Mouse (Mus musculus) G1E (cell line): ENCODE results near the gene Slc23a2. TPM values are rescaled to one million over a fixed set of nuclear protein-coding genes. Genes with fewer than 3 reads are reported as not detected.

Experiments
- ATAC-seq: 2 replicates; pipeline ENCODE4 v1.8.0; 2016; ENCODE audit warnings: mild to moderate bottlenecking; ENCODE audit not compliant: insufficient number of reproducible peaks, poor library complexity, low FRiP score, severe bottlenecking; ENCODE audit errors: extremely low read depth
- DNase-seq: peaks from one replicate; pipeline ENCODE4 v3.0.0; 2012; ENCODE audit warnings: low spot score
- H3K27me3 ChIP-seq: 2 replicates; pipeline ENCODE4 v1.6.1; 2012; ENCODE audit warnings: mild to moderate bottlenecking, low read length, inconsistent platforms; ENCODE audit not compliant: insufficient read depth
- H3K36me3 ChIP-seq: replicated peaks from 2 replicates; pipeline ENCODE3; 2012; ENCODE audit warnings: mild to moderate bottlenecking, inconsistent platforms
- H3K4me1 ChIP-seq: 2 replicates; pipeline ENCODE4 v1.6.1; 2012; ENCODE audit warnings: low read depth, low read length, inconsistent platforms, mixed read lengths; ENCODE audit not compliant: insufficient read depth
- H3K4me3 ChIP-seq: 2 replicates; pipeline ENCODE4 v1.5.1; 2012; ENCODE audit warnings: low read depth, mild to moderate bottlenecking, inconsistent platforms, low read length, moderate library complexity, mixed read lengths
- H3K9me3 ChIP-seq: replicated peaks from 2 replicates; pipeline ENCODE4 v1.6.1; 2012; ENCODE audit warnings: inconsistent platforms
- CTCF ChIP-seq: IDR thresholded peaks from 2 replicates; pipeline ENCODE4 v1.5.1; 2012; ENCODE audit warnings: low read depth, low read length, inconsistent platforms, mixed read lengths
- GATA1 ChIP-seq: IDR thresholded peaks from 2 replicates; pipeline ENCODE4 v1.6.1; 2012; ENCODE audit warnings: borderline replicate concordance, low read length, inconsistent platforms, mixed read lengths
- GATA2 ChIP-seq: IDR thresholded peaks from 2 replicates; pipeline ENCODE4 v1.6.1; 2012; ENCODE audit warnings: low read depth, low read length, inconsistent platforms, borderline replicate concordance
- POLR2AphosphoS5 ChIP-seq: IDR thresholded peaks from 2 replicates; pipeline ENCODE4 v1.6.1; 2012; ENCODE audit warnings: low read depth, low read length, inconsistent platforms; ENCODE audit not compliant: insufficient replicate concordance
- TAL1 ChIP-seq: conservative IDR thresholded peaks from 2 replicates; pipeline ENCODE4 v1.6.1; 2012; ENCODE audit warnings: low read depth, low read length, inconsistent platforms, mixed read lengths
- polyA plus RNA-seq: library from polyadenylated mRNA; stranded (reverse); fragments of >175 nt; gene quantifications from 2 replicates; pipeline ENCODE4 v1.2.3, GENCODE M21; 2012
- total RNA-seq, 2 experiments: library from RNA; stranded (forward) in 1 of 2; stranded (reverse) in 1 of 2; fragments of 200-1000 nt in 1 of 2; fragments of >200 nt in 1 of 2; fragmentation: Nextera tagmentation in 1 of 2; gene quantifications; 2 replicates each; pipeline ENCODE4 v1.2.3; 2014 to 2017

Slc23a2 gene
- total and polyA plus RNA-seq, 3 experiments, result 2.6 to 13.4 (median 12.5) TPM

- no peak for DNase-seq
- no peaks in the 10 kb centered on the region for H3K36me3 ChIP-seq
- ATAC-seq, result no peak
- H3K4me1 ChIP-seq, result no peaks in the 10 kb centered on the region
- no peaks in the 10 kb centered on the region for H3K9me3 ChIP-seq
- TF ChIP-seq TAL1, result no peak
- TF ChIP-seq CTCF, result no peak
- no peak for TF ChIP-seq POLR2AphosphoS5
- no peak for TF ChIP-seq GATA2
- TF ChIP-seq GATA1, result no peak
- no peak overlapping the region for H3K4me3 ChIP-seq
- H3K27me3 ChIP-seq, result peaks cover 19% of the 10 kb centered on the region
Observed at GRCm38 (mm10) chr2:132022621-132023020, 122.3 kb downstream of the Slc23a2 start.

GRCm38 (mm10) chr2:132021616-132022015, 123.3 kb downstream of the Slc23a2 start:
- Histone ChIP-seq H3K9me3 (no peaks in the 10 kb centered on the region), H3K36me3 (no peaks in the 10 kb centered on the region), H3K27me3 (peaks cover 20% of the 10 kb centered on the region), H3K4me3 (no peak overlapping the region), H3K4me1 (no peaks in the 10 kb centered on the region)
- ATAC-seq (no peak), DNase-seq (no peak)
- TF ChIP-seq GATA1 (no peak), POLR2AphosphoS5 (no peak)

GRCm38 (mm10) chr2:132020991-132021541, 123.8 kb downstream of the Slc23a2 start:
- DNase-seq (no peak), ATAC-seq (no peak)
- H3K9me3 ChIP-seq, result no peaks in the 10 kb centered on the region
- no peaks in the 10 kb centered on the region for H3K4me1 ChIP-seq
- no peak for TF ChIP-seq GATA2
- TF ChIP-seq CTCF, result no peak
- TF ChIP-seq POLR2AphosphoS5, result no peak
- TF ChIP-seq TAL1, result no peak
- TF ChIP-seq GATA1, result no peak
- no peaks in the 10 kb centered on the region for H3K36me3 ChIP-seq
- H3K27me3 ChIP-seq, result peaks cover 20% of the 10 kb centered on the region
- no peak overlapping the region for H3K4me3 ChIP-seq

- DNase-seq (no peak), ATAC-seq (no peak)
- Histone ChIP-seq H3K4me3 (no peak overlapping the region), H3K4me1 (no peaks in the 10 kb centered on the region), H3K36me3 (no peaks in the 10 kb centered on the region), H3K27me3 (peaks cover 17% of the 10 kb centered on the region), H3K9me3 (no peaks in the 10 kb centered on the region)
- TF ChIP-seq GATA2 (no peak), TAL1 (no peak), GATA1 (no peak), POLR2AphosphoS5 (no peak), CTCF (no peak)
Observed at GRCm38 (mm10) chr2:132020420-132020819, 124.5 kb downstream of the Slc23a2 start.

- no peaks in the 10 kb centered on the region for H3K9me3 ChIP-seq
- TF ChIP-seq GATA1 (no peak), GATA2 (no peak), CTCF (no peak), TAL1 (no peak), POLR2AphosphoS5 (no peak)
- no peak overlapping the region for H3K4me3 ChIP-seq
- H3K27me3 ChIP-seq, result peaks cover 21% of the 10 kb centered on the region
- DNase-seq (no peak), ATAC-seq (no peak)
- H3K36me3 ChIP-seq, result no peaks in the 10 kb centered on the region
- no peaks in the 10 kb centered on the region for H3K4me1 ChIP-seq
Observed at GRCm38 (mm10) chr2:132019372-132019811, 125.5 kb downstream of the Slc23a2 start.

GRCm38 (mm10) chr2:132018156-132018555, 126.8 kb downstream of the Slc23a2 start:
- ATAC-seq (no peak), DNase-seq (no peak)
- Histone ChIP-seq H3K4me1 (no peaks in the 10 kb centered on the region), H3K9me3 (no peaks in the 10 kb centered on the region), H3K4me3 (no peak overlapping the region), H3K36me3 (no peaks in the 10 kb centered on the region), H3K27me3 (peaks cover 21% of the 10 kb centered on the region)
- TF ChIP-seq CTCF (no peak), GATA2 (no peak), POLR2AphosphoS5 (no peak), TAL1 (no peak), GATA1 (no peak)

GRCm38 (mm10) chr2:132017611-132018010, 127.3 kb downstream of the Slc23a2 start:
- Histone ChIP-seq H3K36me3 (no peaks in the 10 kb centered on the region), H3K4me1 (no peaks in the 10 kb centered on the region), H3K4me3 (no peak overlapping the region), H3K27me3 (peaks cover 21% of the 10 kb centered on the region), H3K9me3 (no peaks in the 10 kb centered on the region)
- no peak for DNase-seq
- no peak for TF ChIP-seq POLR2AphosphoS5
- no peak for TF ChIP-seq TAL1
- TF ChIP-seq GATA2, result no peak
- no peak for TF ChIP-seq CTCF
- TF ChIP-seq GATA1, result no peak
- ATAC-seq, result no peak
